Mouse (Mus musculus) stomach, postnatal 0 days (tissue): ENCODE data around the gene Gstp1.

Source experiments
- CTCF ChIP-seq: IDR thresholded peaks from 2 replicates; pipeline ENCODE4 v1.5.1; 2016; ENCODE audit warnings: antibody characterized with exemption, low read depth, mild to moderate bottlenecking, moderate library complexity
- EP300 ChIP-seq: optimal IDR thresholded peaks from 2 replicates; pipeline ENCODE3; 2016; ENCODE audit warnings: antibody characterized with exemption

GRCm38 (mm10) chr19:4011086-4011485, 26.7 kb downstream of the Gstp1 start:
- no peak for TF ChIP-seq CTCF
- TF ChIP-seq EP300: no peak
